Mouse (Mus musculus) midbrain, postnatal 0 days (tissue): Measurements from ENCODE around the gene Grin3b. TPM values are rescaled to one million over a fixed set of nuclear protein-coding genes. Genes with fewer than 3 reads are reported as not detected.
A peak's percentile ranks its signal among the peaks of the same experiment; 100 is the strongest.

Experiments used
- ATAC-seq: fragments of 200-750 bp; cut with Nextera tagmentation; 2 replicates; pipeline ENCODE4 v1.8.0; 2017; ENCODE audit warnings: moderate number of reproducible peaks, mild to moderate bottlenecking, moderate TSS enrichment, moderate library complexity; ENCODE audit not compliant: low FRiP score
- DNase-seq: peaks from one replicate; pipeline ENCODE4 v3.0.0-alpha.2; 2015; ENCODE audit warnings: low spot score
- H3K27ac ChIP-seq: fragments of 300-500 bp; sonication (generic); 2 replicates; pipeline ENCODE4 v1.5.1; 2014; ENCODE audit warnings: low read depth, mild to moderate bottlenecking, low read length, mixed read lengths
- H3K27me3 ChIP-seq: fragments of 300-500 bp; sonication (generic); 2 replicates; pipeline ENCODE4 v1.6.1; 2014; ENCODE audit warnings: low read length, control low read depth, mixed read lengths; ENCODE audit not compliant: insufficient read depth
- H3K36me3 ChIP-seq: fragments of 300-500 bp; sonication (generic); 2 replicates; pipeline ENCODE4 v1.6.1; 2014; ENCODE audit warnings: low read length, control low read depth, mixed read lengths; ENCODE audit not compliant: insufficient read depth
- H3K4me1 ChIP-seq: fragments of 300-500 bp; sonication (generic); 2 replicates; pipeline ENCODE4 v1.6.1; 2014; ENCODE audit warnings: mild to moderate bottlenecking, control low read depth, antibody characterized with exemption, low read length, mixed read lengths; ENCODE audit not compliant: insufficient read depth
- H3K4me2 ChIP-seq: fragments of 300-500 bp; sonication (generic); 2 replicates; pipeline ENCODE4 v1.6.1; 2014; ENCODE audit warnings: low read depth, mild to moderate bottlenecking, low read length, mixed read lengths; ENCODE audit not compliant: poor library complexity, severe bottlenecking
- H3K4me3 ChIP-seq: fragments of 300-500 bp; sonication (generic); 2 replicates; pipeline ENCODE4 v1.5.1; 2014; ENCODE audit warnings: low read depth, mild to moderate bottlenecking, low read length, moderate library complexity
- H3K9ac ChIP-seq: fragments of 300-500 bp; sonication (generic); replicated peaks from 2 replicates; pipeline ENCODE4 v1.6.1; 2014; ENCODE audit warnings: mild to moderate bottlenecking, low read length, moderate library complexity, mixed read lengths; ENCODE audit not compliant: poor library complexity, severe bottlenecking
- H3K9me3 ChIP-seq: fragments of 300-500 bp; sonication (generic); 2 replicates; pipeline ENCODE4 v1.6.1; 2016; ENCODE audit warnings: low read length, control low read depth
- CTCF ChIP-seq: IDR thresholded peaks from 2 replicates; pipeline ENCODE4 v1.5.1; 2016; ENCODE audit warnings: antibody characterized with exemption, mild to moderate bottlenecking
- WGBS: fragments of 180-500 bp; shearing (Covaris S2); extraction: QIAGEN DNeasy Blood & Tissue Kit; methylation state at CpG from one replicate; pipeline ENCODE4 v1.1.7; 2014; 5-methylcytosine and 5-hydroxymethylcytosine counted together
- polyA plus RNA-seq: library from polyadenylated mRNA; unstranded; fragments of >200 nt; fragmentation: Nextera tagmentation; extraction: Ambion mirVana; gene quantifications from 2 replicates; pipeline ENCODE4 v1.2.1, GENCODE M21; 2015
- total RNA-seq: library from RNA; depleted of rRNA; stranded (reverse); fragments of >200 nt; gene quantifications from 2 replicates; pipeline ENCODE4 v1.2.3, GENCODE M21; 2014

Grin3b gene
- total and polyA plus RNA-seq, 2 experiments from 2014 or later = 0.21 to 2.2 TPM

DNA sequence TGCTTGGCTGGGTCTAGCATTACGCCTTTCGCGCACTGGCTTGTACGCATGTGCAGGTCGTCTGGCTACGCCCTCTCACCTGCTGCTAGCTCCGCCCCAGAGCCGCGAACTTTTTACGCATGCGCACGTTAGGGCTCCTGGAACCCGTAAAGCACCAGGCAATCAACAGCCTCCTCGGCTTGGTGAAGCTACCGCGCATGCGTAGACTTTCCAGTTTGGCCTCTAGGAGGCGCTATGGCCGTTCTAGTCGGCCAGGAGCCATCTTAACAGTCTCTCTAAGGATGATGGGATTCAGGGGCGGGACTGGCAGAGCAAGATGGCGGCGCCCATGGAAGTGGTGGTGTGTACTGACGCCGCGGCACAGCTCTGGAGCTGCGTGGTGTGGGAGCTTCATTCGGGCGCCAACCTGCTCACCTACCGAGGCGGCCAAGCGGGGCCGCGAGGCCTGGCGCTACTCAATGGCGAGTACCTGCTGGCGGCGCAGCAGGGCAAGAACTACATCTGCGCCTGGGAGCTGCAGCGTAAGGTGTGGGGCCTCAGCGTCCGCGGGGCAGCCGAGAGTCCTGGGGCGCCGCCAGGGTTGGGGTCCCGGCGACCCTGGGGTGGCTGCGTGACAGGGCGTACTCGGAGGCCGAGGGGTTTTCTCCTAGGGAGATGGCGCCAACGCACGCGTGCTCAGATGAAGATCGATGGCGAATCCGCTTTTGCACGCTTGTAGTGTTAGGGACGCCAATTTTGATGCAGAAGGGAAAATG, 10.5 kb upstream of the Grin3b start, which contains the start of gene Wdr18:
TSS of gene Wdr18 (plus strand) at position 306 of the 755 bp plus-strand sequence.
- Histone ChIP-seq H3K27me3 (no peaks in the 10 kb centered on the region), H3K4me1 (peaks cover 4% of the 10 kb centered on the region; the same call in 1 of the 2 replicates), H3K27ac (peak within 1 kb of the TSS; percentile 70), H3K4me2 (peak within 1 kb of the TSS; percentile 83), H3K4me3 (peak within 1 kb of the TSS; percentile 77), H3K9me3 (no peaks in the 10 kb centered on the region), H3K36me3 (peaks cover 18% of the 10 kb centered on the region), H3K9ac (peak within 1 kb of the TSS; percentile 77)
- under 1% methylated on average over 61 of the region's 61 CpGs for WGBS
- ATAC-seq (peak; percentile 94), DNase-seq (peak; percentile 99)
- peak; percentile 100 for TF ChIP-seq CTCF

DNA sequence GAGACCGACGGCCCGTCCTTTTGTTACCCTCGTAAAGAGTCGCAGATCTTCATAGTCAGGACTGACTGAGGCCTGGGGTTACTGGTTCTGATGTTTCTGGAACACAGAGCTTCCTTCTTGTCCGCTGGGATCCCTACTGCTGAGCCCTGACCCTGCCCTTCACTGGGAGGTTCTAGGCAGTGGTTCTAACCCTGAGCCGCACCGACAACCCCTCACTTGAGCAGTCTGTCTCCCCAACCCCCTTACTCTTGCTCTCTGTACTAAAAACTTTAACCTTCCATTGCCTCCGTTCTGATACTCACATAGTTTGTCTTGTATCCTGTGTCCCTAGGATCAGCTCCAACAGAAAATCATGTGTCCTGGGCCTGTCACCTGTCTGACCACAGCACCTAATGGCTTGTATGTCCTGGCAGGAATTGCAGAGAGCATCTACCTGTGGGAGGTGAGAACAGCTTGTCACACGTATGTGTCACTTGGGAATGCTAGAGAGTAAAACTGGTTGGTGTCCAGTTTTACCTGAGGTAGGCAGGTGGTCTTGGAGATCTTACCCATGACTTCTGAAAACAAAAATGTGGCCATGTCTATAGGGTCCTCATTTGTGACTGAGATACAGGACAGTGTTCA, 9.7 kb upstream of the Grin3b start:
- H3K9ac ChIP-seq = peak overlapping the region; percentile 77
- no peaks in the 10 kb centered on the region for H3K27me3 ChIP-seq
- H3K4me1 ChIP-seq = peaks cover 4% of the 10 kb centered on the region; the same call in 1 of the 2 replicates
- H3K4me3 ChIP-seq = peak overlapping the region; percentile 77
- DNase-seq (no peak), ATAC-seq (no peak)
- H3K9me3 ChIP-seq = no peaks in the 10 kb centered on the region
- TF ChIP-seq CTCF = no peak
- peak overlapping the region; percentile 83 for H3K4me2 ChIP-seq
- H3K27ac ChIP-seq = peak overlapping the region; percentile 70; the same call in 1 of the 2 replicates
- WGBS = 17% methylated on average over 10 of the region's 10 CpGs
- peaks cover 26% of the 10 kb centered on the region for H3K36me3 ChIP-seq

DNA sequence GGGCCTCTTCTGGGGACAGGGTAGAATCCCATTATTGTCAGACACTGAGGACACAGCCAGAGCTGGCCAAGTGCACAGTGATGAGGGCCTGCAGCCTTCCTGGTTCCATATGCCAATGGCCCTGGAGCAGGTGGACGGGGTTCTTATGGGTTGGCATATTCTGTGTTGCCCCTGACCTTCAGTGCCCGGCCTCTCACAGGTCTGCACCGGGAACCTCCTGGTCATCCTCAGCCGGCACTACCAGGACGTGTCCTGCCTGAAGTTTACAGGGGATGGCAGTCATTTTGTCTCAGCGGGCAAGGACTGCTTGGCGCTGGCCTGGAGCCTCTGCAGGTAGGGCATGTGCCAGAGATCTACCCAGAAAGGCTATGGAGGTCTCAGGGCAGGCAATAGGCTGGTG, 5.8 kb upstream of the Grin3b start:
- H3K4me2 ChIP-seq = no peak overlapping the region
- no peaks in the 10 kb centered on the region; the same call in 1 of the 2 replicates for H3K27me3 ChIP-seq
- no peak for TF ChIP-seq CTCF
- H3K36me3 ChIP-seq = peaks cover 54% of the 10 kb centered on the region
- ATAC-seq = no peak
- H3K9ac ChIP-seq = no peak overlapping the region
- no peak overlapping the region for H3K4me3 ChIP-seq
- peaks cover 4% of the 10 kb centered on the region; the same call in 1 of the 2 replicates for H3K4me1 ChIP-seq
- no peaks in the 10 kb centered on the region for H3K9me3 ChIP-seq
- DNase-seq = no peak
- WGBS = 95% methylated on average over 7 of the region's 7 CpGs
- no peak overlapping the region for H3K27ac ChIP-seq

DNA sequence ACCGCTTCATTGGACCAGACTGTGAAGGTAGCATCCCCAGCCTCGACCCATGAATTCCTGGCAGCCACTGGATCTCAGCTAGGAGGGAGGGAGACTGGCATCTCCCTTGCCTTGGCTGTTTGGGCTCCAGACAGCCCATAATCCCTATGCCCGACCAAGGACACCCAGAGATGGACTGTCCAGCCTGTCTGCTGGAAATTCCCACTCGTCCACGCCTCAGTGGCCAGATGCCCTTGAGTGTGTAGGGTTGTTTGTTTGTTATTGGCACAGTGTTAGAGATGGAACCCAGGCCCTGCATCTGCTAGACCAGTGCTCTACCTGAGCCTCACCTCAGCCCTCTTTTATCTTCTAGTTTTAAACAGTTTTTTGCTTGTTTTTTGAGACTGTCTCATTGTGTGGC, 5.2 kb upstream of the Grin3b start:
- peaks cover 4% of the 10 kb centered on the region; the same call in 1 of the 2 replicates for H3K4me1 ChIP-seq
- 0 out of 2 replicates have a peak overlapping the region, but pooled peaks have one; percentile 2 for H3K9ac ChIP-seq
- DNase-seq = no peak
- ATAC-seq = no peak
- no peaks in the 10 kb centered on the region; the same call in 1 of the 2 replicates for H3K27me3 ChIP-seq
- no peak for TF ChIP-seq CTCF
- H3K4me2 ChIP-seq = no peak overlapping the region
- H3K9me3 ChIP-seq = no peaks in the 10 kb centered on the region
- peaks cover 54% of the 10 kb centered on the region for H3K36me3 ChIP-seq
- no peak overlapping the region for H3K4me3 ChIP-seq
- no peak overlapping the region for H3K27ac ChIP-seq
- WGBS = 86% methylated on average over 5 of the region's 5 CpGs

DNA sequence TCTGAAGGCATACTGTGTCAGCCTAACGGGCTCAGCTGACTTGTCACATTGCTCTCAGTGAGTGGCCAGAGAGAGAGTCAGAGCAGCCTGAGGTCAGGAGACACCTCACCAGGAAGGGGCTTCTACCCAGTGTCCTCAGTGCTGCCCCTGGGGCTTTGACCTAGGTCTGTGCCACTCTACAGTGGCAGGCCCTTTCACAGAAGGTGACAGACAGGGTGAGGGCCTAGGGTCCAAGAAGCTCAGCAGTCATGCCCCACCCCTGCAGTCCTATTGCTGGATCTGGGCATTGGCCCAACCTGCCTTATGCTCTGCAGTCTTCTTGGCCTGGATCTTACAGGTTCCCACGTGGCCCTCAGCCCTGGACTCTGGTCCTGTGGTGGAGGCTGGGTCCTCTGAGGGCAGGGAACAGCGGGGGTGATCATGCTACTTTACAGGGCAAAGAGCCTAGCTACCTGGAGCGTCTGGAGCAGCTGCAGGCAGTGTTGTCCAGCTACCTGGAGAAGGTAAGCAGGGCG, 3.6 kb upstream of the Grin3b start:
- Histone ChIP-seq H3K4me2 (no peak overlapping the region), H3K27me3 (peaks cover 14% of the 10 kb centered on the region), H3K4me3 (no peak overlapping the region), H3K27ac (no peak overlapping the region), H3K9ac (no peak overlapping the region), H3K9me3 (no peaks in the 10 kb centered on the region), H3K4me1 (no peaks in the 10 kb centered on the region), H3K36me3 (peaks cover 54% of the 10 kb centered on the region)
- no peak for DNase-seq
- ATAC-seq = no peak
- 91% methylated on average over 5 of the region's 5 CpGs for WGBS
- no peak for TF ChIP-seq CTCF

DNA sequence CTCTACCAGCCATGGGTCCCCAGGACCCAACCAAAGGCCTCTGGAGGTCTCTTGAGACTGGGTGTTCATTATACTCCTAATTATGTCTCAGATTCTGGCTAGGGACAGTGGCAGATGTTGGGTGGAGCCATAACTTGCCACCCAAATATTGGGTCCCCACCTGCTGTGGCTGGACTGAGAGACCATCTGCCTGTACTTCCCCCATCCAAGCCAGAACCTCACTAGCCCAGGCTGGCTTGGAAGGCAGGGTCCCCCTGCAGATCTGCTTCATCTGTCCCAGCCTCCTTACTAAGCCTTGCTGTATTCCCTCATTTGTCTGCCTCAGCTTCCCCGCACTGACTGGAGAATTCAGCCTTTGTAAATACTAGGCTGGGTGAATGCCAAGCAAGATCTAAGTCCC, 2.3 kb upstream of the Grin3b start:
- no peak for DNase-seq
- no peak overlapping the region for H3K4me3 ChIP-seq
- no peaks in the 10 kb centered on the region for H3K9me3 ChIP-seq
- TF ChIP-seq CTCF = no peak
- no peak for ATAC-seq
- H3K4me2 ChIP-seq = no peak overlapping the region
- H3K36me3 ChIP-seq = peaks cover 54% of the 10 kb centered on the region
- peaks cover 16% of the 10 kb centered on the region for H3K27me3 ChIP-seq
- no peak overlapping the region for H3K27ac ChIP-seq
- 82% methylated on average over 1 of the region's 1 CpGs for WGBS
- H3K9ac ChIP-seq = no peak overlapping the region
- no peaks in the 10 kb centered on the region for H3K4me1 ChIP-seq
